Mouse (Mus musculus): ENCODE results near the gene Tmem231. TPM values are rescaled to one million over a fixed set of nuclear protein-coding genes. Genes with fewer than 3 reads are reported as not detected.

Gene Tmem231
- total and polyA plus RNA-seq, 2 experiments from 2014 or later = 1.2 to 1.6 TPM

GRCm38 (mm10) chr8:111960591-111961321, 27.1 kb upstream of the Tmem231 start:
- no peak for DNase-seq (ENCODE audit: low spot score)
- WGBS = 56% methylated on average over 15 of the region's 15 CpGs
- Histone ChIP-seq H3K9me3 (replicated peaks; ENCODE audit: control insufficient read depth, low read length) (no peaks in the 10 kb centered on the region), H3K27me3 (ENCODE audit: control insufficient read depth, insufficient read depth, low read length) (no peaks in the 10 kb centered on the region), H3K4me2 (ENCODE audit: low read depth, low read length) (no peak overlapping the region), H3K36me3 (replicated peaks; ENCODE audit: control insufficient read depth, insufficient read depth, low read length) (peaks cover 16% of the 10 kb centered on the region), H3K9ac (replicated peaks; ENCODE audit: low read depth, low read length) (no peak overlapping the region), H3K4me3 (ENCODE audit: low read depth, low read length) (no peak overlapping the region), H3K4me1 (ENCODE audit: control insufficient read depth, insufficient read depth) (peaks cover 5% of the 10 kb centered on the region; the same call in 1 of the 2 replicates), H3K27ac (ENCODE audit: low read depth) (no peak overlapping the region)
- no peak for ATAC-seq (ENCODE audit: insufficient read depth, low read depth)
- TF ChIP-seq CTCF (IDR thresholded peaks at IDR 0.05; ENCODE audit: low read depth) (no peak), EP300 (IDR thresholded peaks at IDR 0.05; ENCODE audit: low read depth) (no peak)

- Histone ChIP-seq H3K9ac (replicated peaks; ENCODE audit: low read depth, low read length) (no peak overlapping the region), H3K27me3 (ENCODE audit: control insufficient read depth, insufficient read depth, low read length) (no peaks in the 10 kb centered on the region), H3K27ac (ENCODE audit: low read depth) (no peak overlapping the region), H3K4me2 (ENCODE audit: low read depth, low read length) (no peak overlapping the region), H3K4me1 (ENCODE audit: control insufficient read depth, insufficient read depth) (no peaks in the 10 kb centered on the region), H3K9me3 (replicated peaks; ENCODE audit: control insufficient read depth, low read length) (no peaks in the 10 kb centered on the region), H3K36me3 (replicated peaks; ENCODE audit: control insufficient read depth, insufficient read depth, low read length) (peaks cover 37% of the 10 kb centered on the region), H3K4me3 (ENCODE audit: low read depth, low read length) (no peak overlapping the region)
- DNase-seq (ENCODE audit: low spot score) = no peak
- WGBS = 89% methylated on average over 2 of the region's 2 CpGs
- ATAC-seq (ENCODE audit: insufficient read depth, low read depth) = no peak
- TF ChIP-seq CTCF (IDR thresholded peaks at IDR 0.05; ENCODE audit: low read depth) = no peak
- TF ChIP-seq EP300 (IDR thresholded peaks at IDR 0.05; ENCODE audit: low read depth) = no peak
These were observed 23.6 kb upstream of the Tmem231 start for GRCm38 (mm10) chr8:111957231-111957630.

GRCm38 (mm10) chr8:111955879-111956278, 22.2 kb upstream of the Tmem231 start:
- no peak for DNase-seq (ENCODE audit: low spot score)
- Histone ChIP-seq H3K4me1 (ENCODE audit: control insufficient read depth, insufficient read depth) (no peaks in the 10 kb centered on the region), H3K27ac (ENCODE audit: low read depth) (no peak overlapping the region), H3K9ac (replicated peaks; ENCODE audit: low read depth, low read length) (no peak overlapping the region), H3K4me2 (ENCODE audit: low read depth, low read length) (no peak overlapping the region), H3K9me3 (replicated peaks; ENCODE audit: control insufficient read depth, low read length) (no peaks in the 10 kb centered on the region), H3K36me3 (replicated peaks; ENCODE audit: control insufficient read depth, insufficient read depth, low read length) (peaks cover 46% of the 10 kb centered on the region), H3K4me3 (ENCODE audit: low read depth, low read length) (no peak overlapping the region), H3K27me3 (ENCODE audit: control insufficient read depth, insufficient read depth, low read length) (no peaks in the 10 kb centered on the region)
- WGBS = 78% methylated on average over 5 of the region's 5 CpGs
- no peak for ATAC-seq (ENCODE audit: insufficient read depth, low read depth)
- TF ChIP-seq EP300 (IDR thresholded peaks at IDR 0.05; ENCODE audit: low read depth) = no peak
- no peak for TF ChIP-seq CTCF (IDR thresholded peaks at IDR 0.05; ENCODE audit: low read depth)

- H3K36me3 ChIP-seq (replicated peaks; ENCODE audit: control insufficient read depth, insufficient read depth, low read length) = peaks cover 48% of the 10 kb centered on the region
- no peak overlapping the region for H3K27ac ChIP-seq (ENCODE audit: low read depth)
- no peaks in the 10 kb centered on the region for H3K4me1 ChIP-seq (ENCODE audit: control insufficient read depth, insufficient read depth)
- no peaks in the 10 kb centered on the region for H3K9me3 ChIP-seq (replicated peaks; ENCODE audit: control insufficient read depth, low read length)
- no peak for TF ChIP-seq CTCF (IDR thresholded peaks at IDR 0.05; ENCODE audit: low read depth)
- no peak for TF ChIP-seq EP300 (IDR thresholded peaks at IDR 0.05; ENCODE audit: low read depth)
- no peaks in the 10 kb centered on the region for H3K27me3 ChIP-seq (ENCODE audit: control insufficient read depth, insufficient read depth, low read length)
- no peak overlapping the region for H3K4me3 ChIP-seq (ENCODE audit: low read depth, low read length)
- 79% methylated on average over 4 of the region's 4 CpGs for WGBS
- DNase-seq (ENCODE audit: low spot score) (no peak), ATAC-seq (ENCODE audit: insufficient read depth, low read depth) (no peak)
- no peak overlapping the region for H3K4me2 ChIP-seq (ENCODE audit: low read depth, low read length)
- no peak overlapping the region for H3K9ac ChIP-seq (replicated peaks; ENCODE audit: low read depth, low read length)
These were observed 21.3 kb upstream of the Tmem231 start for GRCm38 (mm10) chr8:111954844-111955594.

- no peak for DNase-seq (ENCODE audit: low spot score)
- Histone ChIP-seq H3K36me3 (replicated peaks; ENCODE audit: control insufficient read depth, insufficient read depth, low read length) (peaks cover 60% of the 10 kb centered on the region), H3K9ac (replicated peaks; ENCODE audit: low read depth, low read length) (no peak overlapping the region), H3K4me1 (ENCODE audit: control insufficient read depth, insufficient read depth) (no peaks in the 10 kb centered on the region), H3K4me2 (ENCODE audit: low read depth, low read length) (no peak overlapping the region), H3K9me3 (replicated peaks; ENCODE audit: control insufficient read depth, low read length) (no peaks in the 10 kb centered on the region), H3K4me3 (ENCODE audit: low read depth, low read length) (no peak overlapping the region), H3K27me3 (ENCODE audit: control insufficient read depth, insufficient read depth, low read length) (no peaks in the 10 kb centered on the region), H3K27ac (ENCODE audit: low read depth) (no peak overlapping the region)
- WGBS = 93% methylated on average over 5 of the region's 5 CpGs
- TF ChIP-seq CTCF (IDR thresholded peaks at IDR 0.05; ENCODE audit: low read depth) = no peak
- no peak for TF ChIP-seq EP300 (IDR thresholded peaks at IDR 0.05; ENCODE audit: low read depth)
- ATAC-seq (ENCODE audit: insufficient read depth, low read depth) = no peak
These were observed 18.3 kb upstream of the Tmem231 start for GRCm38 (mm10) chr8:111951936-111952335.

Measured in heart, postnatal 0 days (tissue).